Mouse (Mus musculus): ENCODE results near the gene Sec22c. TPM values are rescaled to one million over a fixed set of nuclear protein-coding genes. Genes with fewer than 3 reads are reported as not detected.

The Sec22c gene
- polyA plus RNA-seq, 1 experiment from 2014 or later, result 34.5 TPM

GRCm38 (mm10) chr9:121631946-121632345 is 73.3 kb downstream of the Sec22c start:
- H3K27me3 ChIP-seq (ENCODE audit: control insufficient read depth, insufficient read depth, low read depth, low read length), result no peaks in the 10 kb centered on the region
- no peaks in the 10 kb centered on the region for H3K9me3 ChIP-seq (replicated peaks; ENCODE audit: control insufficient read depth, low read length, poor library complexity, severe bottlenecking)
- no peak for ATAC-seq
- H3K4me3 ChIP-seq (ENCODE audit: low read depth, low read length), result no peak overlapping the region
- H3K27ac ChIP-seq (ENCODE audit: low read length), result no peak overlapping the region
- H3K4me1 ChIP-seq (ENCODE audit: control insufficient read depth, insufficient read depth, low read length), result no peaks in the 10 kb centered on the region
- 72% methylated on average over 4 of the region's 4 CpGs for WGBS
- H3K36me3 ChIP-seq (ENCODE audit: control insufficient read depth, insufficient read depth, low read length), result no peaks in the 10 kb centered on the region
- no peak overlapping the region for H3K4me2 ChIP-seq (ENCODE audit: low read length)
- no peak overlapping the region for H3K9ac ChIP-seq (ENCODE audit: low read depth, low read length)

GRCm38 (mm10) chr9:121630627-121631026 is 74.7 kb downstream of the Sec22c start:
- H3K4me3 ChIP-seq (ENCODE audit: low read depth, low read length), result no peak overlapping the region
- H3K27me3 ChIP-seq (ENCODE audit: control insufficient read depth, insufficient read depth, low read depth, low read length), result no peaks in the 10 kb centered on the region
- no peak overlapping the region for H3K9ac ChIP-seq (ENCODE audit: low read depth, low read length)
- H3K36me3 ChIP-seq (ENCODE audit: control insufficient read depth, insufficient read depth, low read length), result no peaks in the 10 kb centered on the region
- H3K4me1 ChIP-seq (ENCODE audit: control insufficient read depth, insufficient read depth, low read length), result no peaks in the 10 kb centered on the region
- H3K4me2 ChIP-seq (ENCODE audit: low read length), result no peak overlapping the region
- no peaks in the 10 kb centered on the region for H3K9me3 ChIP-seq (replicated peaks; ENCODE audit: control insufficient read depth, low read length, poor library complexity, severe bottlenecking)
- 85% methylated on average over 1 of the region's 1 CpGs for WGBS
- no peak overlapping the region for H3K27ac ChIP-seq (ENCODE audit: low read length)
- ATAC-seq, result no peak

Other genes with a start within 250 kb of the Sec22c start
- gene Cck, start 209.8 kb downstream of the Sec22c start, polyA plus RNA-seq (2015; fragmentation: Nextera tagmentation; extraction: Ambion mirVana), result 26.5 and 41.5 TPM in 2 replicates
- gene Lyzl4, start 63.4 kb downstream of the Sec22c start, polyA plus RNA-seq (2015; fragmentation: Nextera tagmentation; extraction: Ambion mirVana), result not detected in 2 replicates
- gene Vipr1, start 62.8 kb downstream of the Sec22c start, polyA plus RNA-seq (2015; fragmentation: Nextera tagmentation; extraction: Ambion mirVana), result 0.15 and 0.53 TPM in 2 replicates
- gene Ss18l2, start 4.8 kb upstream of the Sec22c start, polyA plus RNA-seq (2015; fragmentation: Nextera tagmentation; extraction: Ambion mirVana), result 143 and 157 TPM in 2 replicates
- gene Nktr, start 13.7 kb upstream of the Sec22c start, polyA plus RNA-seq (2015; fragmentation: Nextera tagmentation; extraction: Ambion mirVana), result 45.3 and 63.1 TPM in 2 replicates
- 21.1 and 23.6 TPM in 2 replicates for gene Zfp651, start 53.8 kb upstream of the Sec22c start, polyA plus RNA-seq (2015; fragmentation: Nextera tagmentation; extraction: Ambion mirVana)
- gene Klhl40, start 72.1 kb upstream of the Sec22c start, polyA plus RNA-seq (2015; fragmentation: Nextera tagmentation; extraction: Ambion mirVana), result 1.5 and 1.6 TPM in 2 replicates
- 0.16 TPM in 1 of 2 replicates, not detected in the other for gene Hhatl, start 87.0 kb upstream of the Sec22c start, polyA plus RNA-seq (2015; fragmentation: Nextera tagmentation; extraction: Ambion mirVana)
- 5.1 and 6.8 TPM in 2 replicates for gene Ccdc13, start 134.0 kb upstream of the Sec22c start, polyA plus RNA-seq (2015; fragmentation: Nextera tagmentation; extraction: Ambion mirVana)
- 143 and 154 TPM in 2 replicates for gene Higd1a, start 152.9 kb upstream of the Sec22c start, polyA plus RNA-seq (2015; fragmentation: Nextera tagmentation; extraction: Ambion mirVana)
- gene Ackr2, start 192.9 kb upstream of the Sec22c start, polyA plus RNA-seq (2015; fragmentation: Nextera tagmentation; extraction: Ambion mirVana), result 3.2 and 3.3 TPM in 2 replicates
- gene Cyp8b1, start 210.8 kb upstream of the Sec22c start, polyA plus RNA-seq (2015; fragmentation: Nextera tagmentation; extraction: Ambion mirVana), result not detected in 2 replicates
- gene Fam198a, start 245.5 kb upstream of the Sec22c start, polyA plus RNA-seq (2015; fragmentation: Nextera tagmentation; extraction: Ambion mirVana), result 1.5 and 2.6 TPM in 2 replicates